Mouse (Mus musculus): ENCODE measurements around the gene St6galnac3. TPM values are rescaled to one million over a fixed set of nuclear protein-coding genes. Genes with fewer than 3 reads are reported as not detected.

The St6galnac3 gene
- total RNA-seq, 2 experiments from 2014 or later, result 11.8 to 20.8 TPM

- no peak for DNase-seq
Observed at GRCm38 (mm10) chr3:153282123-153282765, 442.7 kb downstream of the St6galnac3 start.

DNA sequence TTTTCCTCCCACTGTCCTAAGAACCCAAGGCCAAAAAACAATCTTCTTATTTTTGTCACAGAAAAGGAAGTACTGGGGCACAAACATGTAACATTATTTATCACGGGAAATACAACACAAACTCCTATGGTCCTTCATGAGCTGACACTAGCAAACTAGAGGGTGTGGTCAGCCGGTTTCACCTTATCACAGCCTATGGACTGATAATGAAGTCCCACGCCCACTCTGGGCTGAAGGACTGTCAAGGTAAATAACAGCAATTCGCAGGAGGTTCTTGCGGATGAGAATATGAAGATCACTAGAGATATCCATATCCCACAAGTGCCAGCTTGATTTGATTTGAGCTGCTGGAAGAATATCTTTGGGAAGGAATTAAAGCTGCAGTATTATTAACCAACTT lies 446.7 kb downstream of the St6galnac3 start:
- DNase-seq, result no peak

GRCm38 (mm10) chr3:153277389-153277999 lies 447.5 kb downstream of the St6galnac3 start:
- DNase-seq, result no peak

DNA sequence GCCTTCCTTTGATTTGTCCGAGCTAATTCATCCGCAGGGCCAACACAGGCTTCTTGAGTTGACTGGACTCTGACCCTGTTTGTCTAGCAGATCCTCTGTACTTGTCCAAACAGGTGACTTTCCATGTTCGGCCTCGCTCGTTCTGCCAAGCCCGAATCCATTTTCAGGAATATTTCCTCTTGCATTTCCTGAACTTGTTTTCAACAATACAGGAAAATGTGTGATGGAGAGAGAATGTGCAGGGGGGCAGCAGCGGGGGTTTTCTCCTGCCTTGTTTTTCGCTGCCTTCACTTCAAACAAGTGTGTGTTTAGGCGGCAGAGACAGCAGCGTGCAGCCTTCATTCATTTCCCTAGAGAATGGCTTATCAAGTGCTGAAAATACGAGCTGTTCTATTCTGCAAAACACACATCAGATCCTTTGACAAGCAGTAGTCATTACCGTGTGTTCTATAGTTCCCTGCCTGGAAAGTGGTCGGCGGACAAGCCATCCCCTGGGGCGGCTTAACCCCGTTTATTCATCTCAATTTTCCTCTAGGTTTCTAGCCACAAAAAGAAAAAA lies 448.1 kb downstream of the St6galnac3 start:
- no peak for DNase-seq

DNA sequence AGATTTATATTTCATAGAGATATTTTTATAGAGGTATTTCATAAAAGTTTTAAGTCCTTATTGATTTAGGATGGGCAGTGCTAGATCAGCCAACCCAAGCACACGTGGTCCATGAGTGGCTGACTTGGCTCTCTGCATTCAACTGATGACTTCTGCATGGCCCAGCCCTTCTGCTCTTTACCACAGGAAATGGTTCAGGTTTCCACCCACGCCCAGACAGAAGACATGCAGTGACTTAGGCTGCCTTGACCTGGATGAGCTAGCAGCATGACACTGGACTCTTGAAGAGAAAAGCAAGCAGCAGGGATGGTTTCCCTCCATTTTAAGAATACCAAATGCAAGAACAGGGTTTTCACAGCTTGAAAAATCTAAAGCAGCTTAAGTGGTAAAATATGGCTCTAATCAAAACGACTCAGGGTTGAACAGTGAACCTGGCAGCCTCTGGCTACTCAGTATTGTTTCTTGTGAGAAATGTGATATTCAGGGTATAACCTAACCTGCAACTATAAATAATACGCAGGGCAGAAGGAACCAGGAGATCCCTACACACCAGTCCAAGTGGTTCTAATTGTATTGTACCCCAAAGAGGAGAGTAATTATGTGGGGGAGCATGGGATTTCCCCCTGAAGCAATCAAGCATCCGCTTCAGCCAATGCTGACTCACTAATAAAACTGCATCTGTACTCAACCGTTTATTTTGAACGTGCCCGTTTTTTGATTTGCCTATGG lies 448.7 kb downstream of the St6galnac3 start:
- DNase-seq, result no peak

GRCm38 (mm10) chr3:153272241-153272640 lies 452.7 kb downstream of the St6galnac3 start:
- DNase-seq, result no peak

- DNase-seq, result no peak
Observed at GRCm38 (mm10) chr3:153267397-153267796, 457.6 kb downstream of the St6galnac3 start.

GRCm38 (mm10) chr3:153261985-153262384 lies 463.0 kb downstream of the St6galnac3 start:
- DNase-seq, result no peak

- DNase-seq, result no peak
Observed at GRCm38 (mm10) chr3:153260225-153260933, 464.6 kb downstream of the St6galnac3 start.

DNA sequence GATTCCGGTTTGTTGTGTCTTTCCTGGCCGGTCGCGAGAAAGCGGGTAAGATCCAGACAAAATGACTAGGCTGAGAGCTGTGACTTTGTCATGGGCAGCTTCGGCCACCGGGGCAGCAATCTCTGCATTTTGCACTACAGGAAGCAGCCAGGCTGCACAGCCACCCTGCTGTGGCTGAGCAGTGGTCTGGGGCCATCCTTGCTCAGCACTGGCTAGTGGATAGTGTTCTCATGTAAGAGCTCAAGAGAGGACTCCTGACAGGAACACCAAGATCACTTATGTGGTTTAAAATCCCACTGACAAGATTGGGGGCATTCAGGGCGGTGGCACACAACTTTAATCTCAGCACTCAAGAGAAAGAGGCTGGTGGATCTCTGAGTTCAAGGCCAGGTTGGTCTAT lies 469.1 kb downstream of the St6galnac3 start:
- DNase-seq, result no peak

DNA sequence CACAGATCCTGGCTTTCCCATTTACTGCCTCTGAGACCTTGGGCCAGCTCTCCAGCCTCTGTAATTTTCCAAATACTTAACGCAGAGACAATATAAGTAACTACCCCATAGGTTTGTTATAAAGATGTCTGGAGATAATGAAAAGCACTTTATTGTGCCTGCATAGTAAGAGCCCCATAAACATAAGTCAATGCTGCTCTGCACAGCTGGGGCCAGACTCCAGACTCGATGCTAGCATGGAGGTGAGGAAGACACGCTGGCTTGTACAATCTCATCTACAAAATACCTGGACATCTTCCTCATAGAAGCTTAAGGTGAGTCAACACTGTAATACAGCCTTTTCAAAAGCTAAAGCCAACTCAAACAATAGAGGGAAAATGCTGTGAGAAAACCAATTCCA lies 473.3 kb downstream of the St6galnac3 start:
- DNase-seq, result no peak

DNA sequence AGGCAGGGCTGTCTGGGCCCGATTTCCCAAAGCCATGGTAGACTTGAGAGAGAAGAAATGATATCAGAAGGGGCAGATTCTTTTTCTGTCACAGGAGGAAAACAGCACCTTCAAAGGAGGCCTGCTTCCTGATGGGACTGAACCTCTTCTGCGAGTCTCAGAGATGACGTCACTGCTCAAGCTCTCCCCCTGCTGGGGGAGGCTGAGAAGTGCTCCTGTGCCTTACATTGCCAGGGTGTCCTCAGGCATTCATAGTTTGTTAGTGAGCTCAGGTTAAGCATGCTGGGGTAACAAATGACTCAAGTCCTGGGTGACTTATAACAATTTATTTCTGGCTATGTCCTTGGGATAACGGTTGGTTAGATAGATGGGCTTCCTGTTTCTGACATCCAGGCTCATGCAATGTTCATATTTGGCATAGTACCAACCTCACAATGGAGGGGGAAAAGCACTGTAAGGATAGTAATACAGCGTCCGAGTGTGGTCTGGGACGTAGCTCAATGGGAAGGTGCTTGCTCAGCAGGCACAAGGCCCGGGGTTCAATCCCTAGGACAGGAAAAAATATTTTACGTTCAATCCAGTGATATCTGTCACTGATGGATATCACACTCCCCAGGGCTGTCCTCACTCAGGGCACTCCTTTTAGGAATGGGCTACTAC lies 474.2 kb downstream of the St6galnac3 start:
- DNase-seq, result peak; percentile 81 to 87

DNA sequence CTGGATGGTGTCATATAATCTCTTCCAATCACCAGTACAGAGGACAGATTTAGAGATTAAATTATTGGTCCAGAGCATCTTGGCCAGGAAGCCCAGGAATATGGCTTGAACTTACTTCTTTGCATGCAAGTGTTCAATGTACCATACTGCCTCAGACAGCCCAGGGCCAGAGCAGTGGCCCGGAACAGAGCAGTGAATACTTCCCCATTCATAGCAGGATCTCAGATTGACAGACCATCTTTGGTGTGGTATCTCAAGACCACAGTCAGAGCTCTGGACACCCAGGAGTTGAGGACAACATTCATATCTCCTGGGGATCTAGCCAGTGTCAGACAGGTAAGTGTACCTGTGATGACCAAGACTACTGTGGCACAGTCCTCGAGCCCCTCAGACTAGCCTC lies 476.1 kb downstream of the St6galnac3 start:
- DNase-seq, result no peak

DNA sequence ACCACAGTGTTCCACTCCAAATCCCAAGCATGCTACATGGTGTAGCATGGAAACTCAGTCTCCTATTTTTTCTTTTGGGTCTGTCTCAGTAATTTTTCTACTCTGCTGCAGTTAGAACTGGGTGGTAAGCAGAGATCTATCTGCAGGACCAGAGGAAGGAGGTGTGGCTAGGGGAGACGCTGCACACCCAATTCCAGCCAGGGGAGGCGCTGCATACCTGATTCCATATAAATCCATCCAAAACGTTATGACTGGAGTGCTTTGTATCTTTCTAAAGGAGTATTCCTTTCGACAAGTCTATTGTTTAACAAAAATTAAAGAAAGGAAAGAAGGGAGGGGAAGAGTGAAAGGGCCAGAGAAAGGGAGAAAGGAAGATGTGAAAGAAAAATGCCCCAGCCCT lies 476.9 kb downstream of the St6galnac3 start:
- no peak for DNase-seq

DNA sequence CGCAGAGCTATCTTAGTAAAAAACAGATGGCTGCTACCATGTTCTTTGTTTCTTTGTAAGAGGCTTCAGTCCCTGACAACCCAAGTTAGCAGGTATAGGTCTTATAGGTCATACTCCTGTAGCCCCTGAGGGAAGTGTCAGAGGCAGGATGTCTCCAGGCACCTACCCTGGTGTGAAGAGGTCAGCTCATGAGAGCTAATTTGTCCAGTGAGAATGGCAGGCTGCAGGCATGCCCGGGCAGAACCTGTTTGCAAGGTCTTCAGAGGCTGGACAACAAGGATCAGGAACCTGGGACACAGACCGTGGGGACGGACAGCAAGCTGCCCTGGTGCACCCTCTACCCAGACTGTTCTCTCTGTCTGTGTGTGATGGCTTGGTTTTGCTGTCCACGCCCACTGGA lies 482.4 kb downstream of the St6galnac3 start:
- no peak for DNase-seq

DNA sequence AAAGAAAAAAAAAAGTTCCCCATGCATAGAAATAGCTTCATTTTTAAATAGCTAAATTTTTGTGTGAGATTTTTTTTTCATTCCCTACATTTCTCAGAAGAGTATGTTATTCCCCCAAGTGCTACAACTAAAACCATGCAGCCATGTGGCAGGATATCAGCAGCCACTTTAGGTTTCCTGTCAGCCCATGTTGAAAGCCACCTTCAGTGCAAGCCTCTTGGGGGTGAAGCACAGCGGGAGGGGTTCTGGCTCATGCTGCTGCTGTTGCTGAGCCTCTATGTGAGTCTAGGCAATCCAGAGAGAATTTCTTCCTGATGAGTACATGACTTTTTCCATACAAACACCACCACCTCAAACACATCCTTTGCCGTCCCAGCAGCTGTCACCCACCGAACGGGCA lies 483.8 kb downstream of the St6galnac3 start:
- DNase-seq, result no peak

GRCm38 (mm10) chr3:153240366-153240765 lies 484.6 kb downstream of the St6galnac3 start:
- DNase-seq, result peak; percentile 5 to 27

DNA sequence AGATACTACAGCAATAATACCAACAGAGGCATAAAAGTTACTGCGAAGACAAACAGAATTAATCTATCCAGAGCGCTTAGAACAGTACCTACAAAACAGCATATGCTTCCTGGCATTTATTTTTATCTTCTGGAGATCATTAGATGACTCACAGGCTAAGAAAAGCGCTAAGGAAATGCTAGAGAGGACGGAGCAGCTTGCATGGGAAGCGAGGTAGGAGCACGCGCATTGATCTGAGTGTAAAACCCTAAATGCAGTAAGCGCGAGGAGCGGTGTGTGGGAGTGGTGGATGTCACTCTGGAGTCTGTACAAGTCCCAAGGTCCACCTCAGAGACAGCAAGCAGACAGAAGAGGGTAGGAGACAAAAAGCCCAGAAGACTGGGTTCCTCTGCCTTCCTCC lies 486.6 kb downstream of the St6galnac3 start:
- DNase-seq, result peak; percentile 7 to 15

- no peak for DNase-seq
Observed at GRCm38 (mm10) chr3:153236262-153236661, 488.7 kb downstream of the St6galnac3 start.

GRCm38 (mm10) chr3:153222611-153223402 lies 502.2 kb downstream of the St6galnac3 start:
- DNase-seq, result no peak

GRCm38 (mm10) chr3:153219391-153219790 lies 505.6 kb downstream of the St6galnac3 start:
- DNase-seq, result no peak

All from adrenal gland, postnatal 36 days (tissue).